Mouse (Mus musculus): ENCODE results near the gene Ddb2. TPM values are rescaled to one million over a fixed set of nuclear protein-coding genes. Genes with fewer than 3 reads are reported as not detected.

Gene Ddb2
- polyA plus RNA-seq (2014; fragmentation: Nextera tagmentation; extraction: Ambion mirVana), result 14.1 and 16.3 TPM in 2 replicates

DNA sequence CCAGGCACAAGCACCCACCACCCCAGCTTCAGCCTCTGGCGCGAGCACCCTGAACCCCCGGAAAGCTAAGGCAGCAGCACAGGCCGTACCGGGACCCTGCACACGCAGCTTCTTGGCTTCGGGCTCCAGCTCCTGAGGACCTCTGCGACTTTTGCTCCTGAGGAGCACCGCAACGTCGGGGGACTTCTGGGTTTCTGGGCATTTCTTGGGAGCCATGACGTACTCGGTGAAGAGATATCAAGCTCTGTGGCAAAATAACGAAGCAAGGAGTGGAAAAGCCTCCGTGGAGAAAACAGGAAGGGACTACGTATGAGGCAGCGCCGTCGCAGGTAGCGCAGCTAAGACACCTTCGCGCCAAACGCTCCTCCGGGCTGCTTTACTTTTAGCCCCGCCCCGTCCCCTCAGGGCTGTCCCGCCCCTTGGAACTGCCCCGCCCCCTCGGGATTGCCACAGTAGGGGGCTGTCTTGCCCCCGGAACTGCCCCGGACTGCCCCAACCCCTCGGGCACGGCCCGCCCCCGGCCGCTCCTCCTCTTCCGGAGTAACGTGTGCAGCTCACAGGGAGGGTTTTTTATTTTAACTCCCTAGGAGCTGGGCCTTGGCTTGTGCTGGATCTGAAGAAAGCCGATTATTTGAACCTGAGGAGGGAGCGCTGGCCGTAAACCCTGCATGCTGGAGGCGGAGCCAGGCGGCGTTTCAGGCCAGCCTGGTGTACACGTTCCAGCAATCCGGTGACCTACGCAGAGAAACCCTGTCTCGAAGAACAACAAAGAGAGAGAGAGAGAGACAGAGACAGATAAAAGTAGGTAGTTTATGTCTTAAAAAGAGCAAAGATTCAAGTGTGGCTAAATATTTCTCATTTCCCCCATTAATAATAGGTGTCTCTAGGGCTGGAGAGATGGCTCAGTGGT lies at the start of gene Ddb2:
Ddb2 (minus strand) TSS at position 382 of the 910 bp plus-strand sequence.
- peak within 1 kb of the TSS; percentile 79 for H3K4me2 ChIP-seq (ENCODE audit: low read depth, low read length)
- peak within 1 kb of the TSS; percentile 88 for H3K27ac ChIP-seq (replicated peaks; ENCODE audit: low read depth, low read length)
- peak; percentile 99 for ATAC-seq (ENCODE audit: low read depth)
- peak within 1 kb of the TSS; percentile 59 for H3K4me3 ChIP-seq (ENCODE audit: low read depth, low read length)
- peak within 1 kb of the TSS; percentile 72 for H3K9ac ChIP-seq (ENCODE audit: low read depth, low read length)
- WGBS, result 2% methylated on average over 41 of the region's 48 CpGs
- H3K4me1 ChIP-seq (ENCODE audit: control insufficient read depth, insufficient read depth, low read length), result peaks cover 6% of the 10 kb centered on the region; the same call in 1 of the 2 replicates
- 0 out of 2 replicates have a peak, but pooled peaks cover 14% of the 10 kb centered on the region for H3K36me3 ChIP-seq (ENCODE audit: control insufficient read depth, insufficient read depth, low read length)
- peak; percentile 98 for DNase-seq (ENCODE audit: low spot score)
- no peaks in the 10 kb centered on the region for H3K9me3 ChIP-seq (ENCODE audit: control insufficient read depth, low read length)
- no peaks in the 10 kb centered on the region for H3K27me3 ChIP-seq (replicated peaks; ENCODE audit: control insufficient read depth, insufficient read depth, low read length)

DNA sequence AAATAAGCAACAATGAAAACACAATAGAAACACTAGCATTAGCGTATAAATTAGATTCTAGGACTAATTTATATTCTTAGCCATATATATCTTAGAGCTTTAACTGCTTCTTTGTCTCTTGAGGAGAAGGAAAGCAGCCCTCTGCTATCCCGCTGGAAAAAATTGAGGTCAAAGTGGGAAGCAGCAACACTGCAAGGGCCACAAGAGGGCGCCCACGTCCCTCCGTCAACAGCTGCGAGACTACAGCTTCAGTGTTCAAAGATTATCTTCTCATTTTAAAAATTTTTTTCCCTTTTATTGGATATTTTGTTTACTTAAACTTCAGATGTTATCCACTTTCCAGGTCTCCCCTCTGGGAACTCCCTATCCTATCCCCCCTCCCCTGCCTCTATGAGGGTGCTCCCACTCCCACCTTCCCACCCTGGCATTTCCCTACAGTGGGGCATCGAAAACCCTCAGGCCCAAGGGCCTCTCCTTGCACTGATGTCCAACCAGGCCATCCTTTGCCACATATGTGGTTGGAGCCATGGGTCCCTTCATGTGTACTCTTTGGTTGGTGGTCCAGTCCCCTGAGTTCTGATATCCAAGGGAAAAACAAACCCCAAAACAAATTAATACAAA lies 49.2 kb upstream of the Ddb2 start:
- H3K9me3 ChIP-seq (ENCODE audit: control insufficient read depth, low read length), result no peaks in the 10 kb centered on the region
- 15% methylated on average over 7 of the region's 7 CpGs for WGBS
- no peaks in the 10 kb centered on the region for H3K36me3 ChIP-seq (ENCODE audit: control insufficient read depth, insufficient read depth, low read length)
- no peak overlapping the region for H3K27ac ChIP-seq (replicated peaks; ENCODE audit: low read depth, low read length)
- peak; percentile 84 for DNase-seq (ENCODE audit: low spot score)
- peaks cover 3% of the 10 kb centered on the region for H3K4me1 ChIP-seq (ENCODE audit: control insufficient read depth, insufficient read depth, low read length)
- no peak overlapping the region for H3K4me3 ChIP-seq (ENCODE audit: low read depth, low read length)
- no peak overlapping the region for H3K9ac ChIP-seq (ENCODE audit: low read depth, low read length)
- ATAC-seq (ENCODE audit: low read depth), result 0 out of 2 replicates have a peak, but pooled peaks have one; percentile 24
- no peak overlapping the region for H3K4me2 ChIP-seq (ENCODE audit: low read depth, low read length)
- H3K27me3 ChIP-seq (replicated peaks; ENCODE audit: control insufficient read depth, insufficient read depth, low read length), result no peaks in the 10 kb centered on the region

DNA sequence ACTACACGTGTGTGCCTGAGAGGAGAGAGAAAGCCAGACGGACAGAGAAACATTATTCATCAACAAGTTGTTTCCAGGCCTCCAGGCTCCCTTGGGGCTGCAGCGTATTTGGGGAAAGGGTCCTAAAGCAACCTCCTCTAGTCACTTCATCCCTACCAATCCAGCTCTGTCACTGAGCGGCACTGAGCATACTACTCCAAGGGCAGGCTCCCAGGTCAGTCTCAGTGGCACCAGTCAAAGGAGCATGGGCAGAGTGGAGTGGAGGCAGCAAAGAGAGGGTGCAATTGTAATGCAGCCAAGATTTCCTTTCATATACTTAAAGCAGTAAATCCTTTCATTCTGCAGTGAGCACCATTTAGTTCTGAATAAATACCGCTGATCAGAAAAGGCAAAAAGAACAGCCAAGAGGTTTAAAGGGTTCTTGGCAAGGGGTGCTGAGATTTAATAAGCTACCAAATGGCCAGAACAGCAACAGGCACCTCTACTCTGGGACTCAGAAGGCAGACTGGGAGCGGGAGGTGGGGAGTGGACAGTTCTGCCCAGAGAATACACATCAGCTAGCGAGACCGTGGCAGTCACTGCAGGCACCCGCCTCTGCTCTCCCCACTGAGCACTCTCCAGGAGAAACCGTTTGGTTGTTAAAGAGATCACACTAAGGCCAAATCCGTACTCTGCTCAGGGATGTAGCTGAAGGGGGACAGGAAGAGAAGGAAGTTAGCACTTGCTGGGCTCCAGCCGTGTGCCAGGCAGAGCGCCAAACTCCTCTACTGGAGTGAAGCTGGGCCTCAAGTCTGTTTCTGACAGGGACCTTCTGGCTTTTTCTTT lies 47.8 kb upstream of the Ddb2 start:
- WGBS, result 53% methylated on average over 13 of the region's 13 CpGs

DNA sequence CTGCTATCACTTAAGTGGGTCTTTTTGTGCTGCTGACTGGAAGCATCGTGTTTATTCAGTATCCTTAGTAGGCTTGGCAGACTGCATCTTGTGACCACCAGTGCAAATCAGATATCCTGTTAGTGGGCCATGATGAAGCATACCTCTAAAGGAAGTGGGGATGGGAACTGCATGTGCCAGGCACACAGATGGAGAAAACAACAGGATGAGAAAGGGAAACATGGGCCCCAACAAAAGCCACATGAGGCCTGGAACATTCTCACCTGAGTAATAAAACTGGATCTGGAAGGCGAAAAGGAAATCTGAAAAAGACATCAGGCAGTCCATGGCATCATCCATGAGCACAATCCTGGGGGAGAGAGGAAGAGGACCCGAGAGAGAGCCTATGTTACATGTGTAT lies 47.2 kb upstream of the Ddb2 start:
- Histone ChIP-seq H3K4me3 (ENCODE audit: low read depth, low read length) (no peak overlapping the region), H3K9me3 (ENCODE audit: control insufficient read depth, low read length) (no peaks in the 10 kb centered on the region), H3K36me3 (ENCODE audit: control insufficient read depth, insufficient read depth, low read length) (no peaks in the 10 kb centered on the region), H3K4me1 (ENCODE audit: control insufficient read depth, insufficient read depth, low read length) (no peaks in the 10 kb centered on the region), H3K27ac (replicated peaks; ENCODE audit: low read depth, low read length) (no peak overlapping the region), H3K4me2 (ENCODE audit: low read depth, low read length) (no peak overlapping the region), H3K9ac (ENCODE audit: low read depth, low read length) (no peak overlapping the region), H3K27me3 (replicated peaks; ENCODE audit: control insufficient read depth, insufficient read depth, low read length) (no peaks in the 10 kb centered on the region)
- 78% methylated on average over 3 of the region's 3 CpGs for WGBS
- no peak for DNase-seq (ENCODE audit: low spot score)
- no peak for ATAC-seq (ENCODE audit: low read depth)

More for the DNA sequence above, 47.8 kb upstream of the Ddb2 start:
- Histone ChIP-seq H3K9me3 (ENCODE audit: control insufficient read depth, low read length) (no peaks in the 10 kb centered on the region), H3K4me2 (ENCODE audit: low read depth, low read length) (no peak overlapping the region), H3K27ac (replicated peaks; ENCODE audit: low read depth, low read length) (peak overlapping the region; percentile 46; the same call in 1 of the 2 replicates), H3K9ac (ENCODE audit: low read depth, low read length) (no peak overlapping the region), H3K27me3 (replicated peaks; ENCODE audit: control insufficient read depth, insufficient read depth, low read length) (no peaks in the 10 kb centered on the region), H3K4me1 (ENCODE audit: control insufficient read depth, insufficient read depth, low read length) (no peaks in the 10 kb centered on the region), H3K36me3 (ENCODE audit: control insufficient read depth, insufficient read depth, low read length) (no peaks in the 10 kb centered on the region), H3K4me3 (ENCODE audit: low read depth, low read length) (no peak overlapping the region)
- ATAC-seq (ENCODE audit: low read depth) (no peak), DNase-seq (ENCODE audit: low spot score) (peak; percentile 46)

DNA sequence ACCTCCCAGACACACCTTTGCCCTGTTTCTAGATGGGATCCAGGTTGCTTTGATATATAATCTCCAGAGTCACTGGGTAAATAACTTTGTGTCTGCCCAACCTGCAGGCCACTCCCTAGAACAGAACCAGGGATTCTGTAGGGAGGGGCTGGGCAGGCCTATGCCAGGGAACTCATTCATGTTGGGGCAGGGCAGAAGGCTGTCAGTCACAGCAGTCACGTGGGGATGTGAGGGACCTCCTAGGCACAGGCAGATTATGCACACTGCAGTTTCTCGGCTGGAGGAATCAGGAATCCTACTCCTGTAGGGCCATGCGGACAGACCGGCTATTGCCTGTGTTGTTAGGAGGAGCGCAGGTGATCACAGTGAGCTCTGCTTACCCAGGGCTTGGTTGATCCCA lies 44.6 kb upstream of the Ddb2 start:
- Histone ChIP-seq H3K9ac (ENCODE audit: low read depth, low read length) (no peak overlapping the region), H3K36me3 (ENCODE audit: control insufficient read depth, insufficient read depth, low read length) (peaks cover 8% of the 10 kb centered on the region), H3K27ac (replicated peaks; ENCODE audit: low read depth, low read length) (no peak overlapping the region), H3K27me3 (replicated peaks; ENCODE audit: control insufficient read depth, insufficient read depth, low read length) (no peaks in the 10 kb centered on the region), H3K4me1 (ENCODE audit: control insufficient read depth, insufficient read depth, low read length) (no peaks in the 10 kb centered on the region), H3K4me3 (ENCODE audit: low read depth, low read length) (no peak overlapping the region), H3K9me3 (ENCODE audit: control insufficient read depth, low read length) (no peaks in the 10 kb centered on the region), H3K4me2 (ENCODE audit: low read depth, low read length) (no peak overlapping the region)
- DNase-seq (ENCODE audit: low spot score) (peak; percentile 61), ATAC-seq (ENCODE audit: low read depth) (peak; percentile 33; the same call in 1 of the 2 replicates)
- 46% methylated on average over 5 of the region's 5 CpGs for whole genome bisulfite sequencing

DNA sequence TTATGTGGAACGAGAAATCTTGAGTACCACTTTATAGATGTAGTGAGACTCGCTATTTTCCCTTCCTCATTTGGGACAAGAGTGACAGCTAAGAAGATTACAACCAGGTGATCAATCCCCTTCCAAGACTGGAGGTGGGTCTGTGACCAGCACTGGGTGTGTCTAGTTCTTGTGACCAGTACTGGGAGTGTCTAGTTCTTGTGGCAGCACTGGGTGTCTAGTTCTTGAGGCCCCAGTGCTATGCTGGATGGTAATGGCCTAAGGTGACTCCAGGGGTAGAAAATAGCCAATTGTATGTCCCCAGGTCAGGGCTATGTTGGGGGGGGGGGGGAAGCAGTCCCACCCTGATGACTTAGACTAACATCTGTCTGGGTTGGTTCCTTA lies 42.6 kb upstream of the Ddb2 start:
- 62% methylated on average over 2 of the region's 2 CpGs for WGBS
- no peak for ATAC-seq (ENCODE audit: low read depth)
- peaks cover 28% of the 10 kb centered on the region for H3K36me3 ChIP-seq (ENCODE audit: control insufficient read depth, insufficient read depth, low read length)
- no peaks in the 10 kb centered on the region for H3K4me1 ChIP-seq (ENCODE audit: control insufficient read depth, insufficient read depth, low read length)
- DNase-seq (ENCODE audit: low spot score), result no peak
- H3K9ac ChIP-seq (ENCODE audit: low read depth, low read length), result no peak overlapping the region
- no peak overlapping the region for H3K27ac ChIP-seq (replicated peaks; ENCODE audit: low read depth, low read length)
- no peaks in the 10 kb centered on the region for H3K9me3 ChIP-seq (ENCODE audit: control insufficient read depth, low read length)
- no peak overlapping the region for H3K4me3 ChIP-seq (ENCODE audit: low read depth, low read length)
- H3K27me3 ChIP-seq (replicated peaks; ENCODE audit: control insufficient read depth, insufficient read depth, low read length), result no peaks in the 10 kb centered on the region
- H3K4me2 ChIP-seq (ENCODE audit: low read depth, low read length), result no peak overlapping the region

DNA sequence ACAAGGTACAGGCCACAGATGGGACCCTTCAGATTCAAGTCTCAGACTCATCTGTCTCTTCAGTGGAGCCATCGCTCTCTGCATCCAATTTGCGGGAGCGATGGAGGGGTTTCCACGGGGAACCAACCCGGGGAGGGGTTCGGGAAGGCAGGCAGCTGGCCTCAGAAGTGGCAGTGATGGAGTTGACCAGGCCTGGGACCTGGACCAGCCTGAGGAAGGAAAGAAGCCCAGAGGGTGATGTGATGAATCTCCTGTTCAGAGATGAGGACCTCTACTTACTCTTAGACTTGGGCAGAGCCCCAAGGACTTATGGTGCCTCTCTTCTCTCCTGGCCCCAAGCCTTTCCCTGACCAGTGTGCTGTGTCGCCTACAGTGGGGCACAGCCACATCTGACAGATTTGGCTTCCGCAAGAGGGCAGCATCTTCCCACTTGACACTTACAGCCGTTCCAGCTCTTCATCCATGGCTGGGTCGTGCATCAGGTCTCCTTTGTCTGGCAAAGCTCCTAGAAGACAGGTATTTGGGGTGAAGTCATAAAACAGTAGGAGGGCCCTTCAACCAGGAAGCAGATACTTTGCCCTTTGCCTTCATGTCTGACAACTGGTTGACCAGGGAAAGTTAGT lies 42.1 kb upstream of the Ddb2 start:
- H3K36me3 ChIP-seq (ENCODE audit: control insufficient read depth, insufficient read depth, low read length), result peaks cover 33% of the 10 kb centered on the region
- H3K4me1 ChIP-seq (ENCODE audit: control insufficient read depth, insufficient read depth, low read length), result no peaks in the 10 kb centered on the region
- no peak overlapping the region for H3K4me2 ChIP-seq (ENCODE audit: low read depth, low read length)
- H3K27ac ChIP-seq (replicated peaks; ENCODE audit: low read depth, low read length), result no peak overlapping the region
- peak; percentile 77 for DNase-seq (ENCODE audit: low spot score)
- no peaks in the 10 kb centered on the region for H3K9me3 ChIP-seq (ENCODE audit: control insufficient read depth, low read length)
- H3K27me3 ChIP-seq (replicated peaks; ENCODE audit: control insufficient read depth, insufficient read depth, low read length), result no peaks in the 10 kb centered on the region
- H3K4me3 ChIP-seq (ENCODE audit: low read depth, low read length), result no peak overlapping the region
- ATAC-seq (ENCODE audit: low read depth), result peak; percentile 68
- H3K9ac ChIP-seq (ENCODE audit: low read depth, low read length), result no peak overlapping the region
- 30% methylated on average over 10 of the region's 10 CpGs for WGBS

DNA sequence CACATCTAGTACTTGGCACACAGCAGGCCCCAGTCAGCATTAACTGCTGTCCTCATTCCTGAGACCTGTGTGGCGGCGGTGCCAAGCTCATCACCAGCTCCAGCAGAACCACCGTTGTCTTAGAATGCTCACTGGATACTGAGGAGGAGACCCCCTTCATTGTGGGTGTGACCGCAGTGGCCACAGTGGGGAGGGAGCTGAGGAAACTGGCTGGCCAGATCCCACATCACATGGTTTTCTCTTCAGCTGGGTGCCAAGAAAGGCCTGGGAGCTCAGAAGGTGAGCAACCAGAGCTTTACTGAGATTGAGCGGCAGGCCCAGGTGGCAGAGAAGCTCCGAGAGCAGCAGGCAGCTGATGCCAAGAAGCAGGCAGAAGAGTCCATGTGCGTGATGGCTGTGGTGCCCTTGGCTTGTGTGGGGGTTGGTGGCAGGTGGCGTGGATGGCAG lies 32.9 kb upstream of the Ddb2 start:
- ATAC-seq (ENCODE audit: low read depth), result no peak
- WGBS, result 88% methylated on average over 8 of the region's 8 CpGs

More for the DNA sequence above, 32.9 kb upstream of the Ddb2 start:
- Histone ChIP-seq H3K27ac (replicated peaks; ENCODE audit: low read depth, low read length) (no peak overlapping the region), H3K27me3 (replicated peaks; ENCODE audit: control insufficient read depth, insufficient read depth, low read length) (no peaks in the 10 kb centered on the region), H3K4me3 (ENCODE audit: low read depth, low read length) (no peak overlapping the region), H3K9me3 (ENCODE audit: control insufficient read depth, low read length) (no peaks in the 10 kb centered on the region), H3K36me3 (ENCODE audit: control insufficient read depth, insufficient read depth, low read length) (peaks cover 78% of the 10 kb centered on the region), H3K4me1 (ENCODE audit: control insufficient read depth, insufficient read depth, low read length) (0 out of 2 replicates have a peak, but pooled peaks cover 3% of the 10 kb centered on the region), H3K4me2 (ENCODE audit: low read depth, low read length) (no peak overlapping the region), H3K9ac (ENCODE audit: low read depth, low read length) (no peak overlapping the region)
- DNase-seq (ENCODE audit: low spot score), result no peak

All from embryonic facial prominence, embryonic 14.5 days (tissue).